Mouse (Mus musculus) left cerebral cortex, adult 8-10 months (tissue): ENCODE measurements at regions not wholly inside any gene's neighbourhood (a gene's known extent, or its start where the extent isn't known, plus 50 kb on each side); places are given as distances from the start of the nearest gene placed in this dataset.
A peak's percentile ranks its signal among the peaks of the same experiment; 100 is the strongest.

Experiments
- DNase-seq, 2 experiments: peaks; one replicate each; pipeline ENCODE4 v3.0.0; 2022; ENCODE audit warnings: low spot score in 2 of 2

DNA sequence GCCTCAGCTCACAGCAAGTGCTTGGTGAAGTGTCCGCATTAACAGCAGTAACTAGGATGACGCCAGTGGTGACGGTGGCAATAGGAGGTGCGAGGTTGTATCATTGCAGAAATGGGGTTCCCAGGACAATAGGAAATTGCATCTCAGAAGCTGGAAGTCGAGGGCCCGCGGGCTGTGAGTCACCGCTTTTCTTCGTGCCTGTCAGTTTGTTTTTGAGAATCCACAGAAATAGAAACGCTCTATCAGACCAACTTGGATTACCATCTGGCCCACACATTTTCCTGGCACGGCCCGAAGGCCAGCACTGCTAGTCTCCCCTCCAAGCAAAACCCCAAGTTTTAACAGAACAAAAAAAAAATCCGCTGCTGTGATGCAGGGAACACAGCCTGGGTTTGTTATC is 395.1 kb upstream of the 3110018I06Rik start:
- DNase-seq: peak; percentile 27 to 67

- DNase-seq: no peak
Observed at GRCm38 (mm10) chr12:107095409-107095808, 393.0 kb upstream of the 3110018I06Rik start.

GRCm38 (mm10) chr12:107104570-107104969 is 383.9 kb upstream of the 3110018I06Rik start:
- DNase-seq: no peak

GRCm38 (mm10) chr12:107105017-107105416 is 383.4 kb upstream of the 3110018I06Rik start:
- DNase-seq: no peak

- DNase-seq: peak; percentile 18 to 36
Observed at GRCm38 (mm10) chr12:107111908-107112770, 376.3 kb upstream of the 3110018I06Rik start.

- no peak for DNase-seq
Observed at GRCm38 (mm10) chr12:107118364-107118763, 370.1 kb upstream of the 3110018I06Rik start.

GRCm38 (mm10) chr12:107119076-107119475 is 369.4 kb upstream of the 3110018I06Rik start:
- no peak for DNase-seq

DNA sequence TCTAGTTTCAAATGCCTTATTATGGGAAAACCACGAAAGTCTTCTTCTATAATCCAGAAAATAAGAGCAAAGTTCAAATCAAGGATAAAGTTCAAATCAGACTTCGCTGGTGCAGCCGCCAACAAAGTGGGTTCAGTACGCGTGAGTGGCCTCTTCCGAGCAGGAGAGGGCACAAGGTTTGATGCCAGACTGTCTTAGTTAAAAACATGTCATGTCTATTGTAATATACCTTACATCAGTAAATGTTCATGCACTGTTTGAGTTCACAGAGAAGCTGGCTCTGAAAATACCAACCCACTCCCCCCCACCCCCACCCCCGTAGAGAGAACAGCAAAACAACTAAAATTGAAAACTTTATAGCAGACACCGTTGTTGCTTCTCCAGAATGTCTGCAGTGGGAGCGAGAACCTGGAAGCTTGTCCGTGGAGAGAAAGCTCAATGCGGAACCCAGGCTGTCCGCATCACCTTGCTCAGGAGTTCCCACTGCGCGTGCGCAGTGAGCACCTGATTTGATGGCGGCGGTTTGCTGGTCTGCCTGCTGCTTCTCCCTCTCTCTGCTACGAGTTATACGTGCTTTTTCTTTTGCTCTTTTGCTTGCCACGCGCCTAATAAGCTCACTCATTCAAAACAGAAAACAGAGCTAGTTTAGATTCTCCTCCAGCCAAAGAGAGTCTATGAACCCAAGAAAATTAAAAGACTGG is 367.8 kb upstream of the 3110018I06Rik start:
- DNase-seq: no peak

DNA sequence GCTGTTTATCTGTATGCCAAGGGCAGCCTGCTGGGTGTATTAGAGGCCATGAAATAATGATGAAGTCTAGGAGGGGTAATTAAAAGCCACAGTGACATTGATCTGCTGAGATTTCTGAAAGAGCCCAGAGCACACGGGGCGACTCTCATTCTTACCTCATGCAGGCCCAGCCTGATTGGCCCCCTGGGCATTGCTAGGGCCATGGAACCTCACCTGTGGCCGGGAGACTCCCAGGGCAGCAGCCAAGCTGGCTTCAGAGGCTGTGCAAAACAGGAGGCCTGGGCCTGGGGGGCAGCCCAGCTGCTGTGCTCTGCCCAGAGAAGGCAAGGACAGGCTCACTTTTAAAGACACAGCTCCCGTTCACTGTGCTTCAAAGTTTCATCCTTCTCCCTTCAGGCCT is 366.4 kb upstream of the 3110018I06Rik start:
- no peak for DNase-seq

GRCm38 (mm10) chr12:107123661-107124060 is 364.8 kb upstream of the 3110018I06Rik start:
- DNase-seq: no peak

DNA sequence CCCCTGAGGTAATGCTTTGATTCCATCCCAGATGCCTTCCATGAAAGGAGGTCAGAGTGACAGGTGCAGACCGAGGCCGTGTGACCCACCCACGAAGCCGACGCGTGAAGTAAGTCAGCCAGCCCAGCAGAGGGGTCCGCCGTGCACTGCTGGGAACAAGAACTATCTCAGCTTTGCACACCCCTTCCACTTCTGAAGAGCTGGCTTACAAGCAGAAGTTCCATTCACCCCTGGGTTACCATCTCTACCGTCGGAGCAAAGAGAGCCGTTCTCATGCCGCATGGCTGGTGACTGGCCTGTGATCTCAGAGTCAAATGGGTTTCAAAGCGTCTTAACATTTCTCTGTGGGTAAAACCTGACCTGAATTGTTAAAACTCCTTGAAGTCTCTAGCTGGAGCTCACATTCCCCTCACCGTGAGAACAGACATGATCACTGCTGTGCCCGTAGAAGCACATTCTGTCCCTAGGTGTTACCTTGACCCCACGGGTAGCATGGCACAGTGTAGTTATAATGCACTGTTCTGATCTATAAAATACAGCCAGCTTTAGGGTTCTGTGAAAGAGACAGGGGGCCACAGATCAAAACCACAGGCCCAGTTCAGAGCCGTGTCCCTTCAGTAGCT is 364.1 kb upstream of the 3110018I06Rik start:
- DNase-seq: no peak

- no peak for DNase-seq
Observed at GRCm38 (mm10) chr12:107125201-107125600, 363.2 kb upstream of the 3110018I06Rik start.

DNA sequence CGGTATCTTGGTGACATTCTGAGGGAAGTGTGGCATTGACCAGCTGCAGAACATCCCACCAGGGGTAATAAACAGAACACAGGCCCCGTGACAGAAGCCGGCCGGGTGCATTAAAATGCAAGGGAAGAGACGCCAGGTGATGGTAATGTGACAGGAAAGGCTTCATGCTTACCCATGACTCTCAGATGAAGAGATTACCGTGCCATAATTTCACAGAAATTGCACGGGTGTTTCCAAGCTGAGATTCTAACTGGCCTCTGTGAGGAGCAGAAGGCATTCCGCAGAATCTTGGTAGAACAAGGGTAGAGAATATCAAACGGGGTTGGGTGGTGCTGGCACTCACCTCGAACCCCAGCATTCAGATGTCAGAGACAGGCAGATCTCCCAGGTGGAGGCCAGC is 362.4 kb upstream of the 3110018I06Rik start:
- no peak for DNase-seq

DNA sequence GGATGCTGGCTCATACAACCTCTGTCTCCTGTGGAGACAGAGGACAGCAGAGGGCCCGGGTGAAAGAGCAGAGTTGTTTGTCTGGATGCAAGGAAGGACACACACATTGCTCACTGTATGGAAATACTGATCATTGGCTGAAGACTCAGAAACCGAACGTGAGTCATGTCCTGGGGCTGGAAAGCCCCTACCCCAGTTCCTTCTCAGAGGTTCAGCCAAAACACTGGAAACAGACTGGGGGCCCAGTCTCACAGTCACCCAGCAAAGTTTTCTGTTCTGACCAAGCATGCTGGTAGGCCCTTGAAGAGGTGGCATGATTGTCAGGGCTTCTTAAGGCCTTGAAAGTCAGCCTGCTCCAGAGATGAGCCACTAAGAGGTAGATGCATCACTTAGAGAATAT is 360.8 kb upstream of the 3110018I06Rik start:
- no peak for DNase-seq

- DNase-seq: no peak
Observed at GRCm38 (mm10) chr12:107129232-107129631, 359.2 kb upstream of the 3110018I06Rik start.

DNA sequence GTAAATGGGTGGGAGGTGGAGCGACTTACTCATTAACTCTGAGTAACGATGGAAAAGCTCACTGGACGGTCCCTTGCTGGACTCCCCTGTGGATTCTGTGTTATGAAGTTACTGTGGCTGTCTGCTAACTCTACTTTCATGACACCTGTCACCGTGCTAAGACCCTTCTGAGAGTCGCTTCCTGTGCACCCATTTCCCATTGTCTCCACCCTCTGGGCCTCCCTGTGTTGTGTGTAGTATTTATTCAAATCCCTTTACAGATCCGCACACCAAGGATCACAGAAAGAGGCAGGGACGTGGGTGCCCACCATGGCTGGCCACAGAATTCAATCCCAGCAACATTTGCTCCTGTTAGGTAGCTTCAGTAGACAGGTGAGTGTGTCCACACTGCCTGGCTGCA is 357.1 kb upstream of the 3110018I06Rik start:
- DNase-seq: no peak

DNA sequence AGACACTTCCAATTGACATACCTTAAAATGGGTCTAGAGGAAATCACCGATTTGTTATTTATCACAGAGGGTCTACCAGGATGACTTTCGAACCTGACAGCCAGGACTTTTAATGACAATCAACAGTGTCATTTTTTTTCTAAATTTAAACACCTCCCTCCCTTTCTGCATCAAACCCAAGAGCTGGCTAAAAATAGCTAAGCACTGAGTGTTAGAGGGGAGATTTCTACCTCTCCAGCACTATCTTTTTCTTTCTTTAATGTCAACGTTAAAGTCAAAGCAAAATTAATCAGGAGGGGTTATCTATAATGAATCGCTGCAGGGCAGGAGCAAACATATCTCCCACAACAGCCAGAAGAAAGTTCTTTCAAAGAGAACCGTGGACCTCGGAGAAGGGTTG is 356.6 kb upstream of the 3110018I06Rik start:
- DNase-seq: no peak

DNA sequence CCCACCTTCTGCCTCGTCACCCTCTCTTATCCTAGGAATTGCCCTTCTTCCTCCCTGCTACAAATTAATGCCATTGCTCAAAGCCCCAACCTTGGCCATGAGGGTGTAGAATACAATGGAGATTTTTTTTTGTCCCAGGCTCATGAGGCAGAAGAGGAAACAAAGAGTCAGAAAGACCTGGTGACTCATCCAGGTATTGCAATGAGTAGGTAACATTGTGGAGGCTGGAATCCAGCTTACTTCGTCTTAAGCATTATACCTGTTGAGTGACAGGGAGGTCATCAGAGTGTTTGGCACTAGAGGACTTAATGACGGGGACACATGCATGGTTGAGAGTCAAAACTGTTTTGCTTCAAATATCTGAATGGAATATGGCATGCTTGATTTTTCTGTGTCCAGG is 355.9 kb upstream of the 3110018I06Rik start:
- DNase-seq: no peak

- no peak for DNase-seq
Observed at GRCm38 (mm10) chr12:107134353-107134752, 354.1 kb upstream of the 3110018I06Rik start.

DNA sequence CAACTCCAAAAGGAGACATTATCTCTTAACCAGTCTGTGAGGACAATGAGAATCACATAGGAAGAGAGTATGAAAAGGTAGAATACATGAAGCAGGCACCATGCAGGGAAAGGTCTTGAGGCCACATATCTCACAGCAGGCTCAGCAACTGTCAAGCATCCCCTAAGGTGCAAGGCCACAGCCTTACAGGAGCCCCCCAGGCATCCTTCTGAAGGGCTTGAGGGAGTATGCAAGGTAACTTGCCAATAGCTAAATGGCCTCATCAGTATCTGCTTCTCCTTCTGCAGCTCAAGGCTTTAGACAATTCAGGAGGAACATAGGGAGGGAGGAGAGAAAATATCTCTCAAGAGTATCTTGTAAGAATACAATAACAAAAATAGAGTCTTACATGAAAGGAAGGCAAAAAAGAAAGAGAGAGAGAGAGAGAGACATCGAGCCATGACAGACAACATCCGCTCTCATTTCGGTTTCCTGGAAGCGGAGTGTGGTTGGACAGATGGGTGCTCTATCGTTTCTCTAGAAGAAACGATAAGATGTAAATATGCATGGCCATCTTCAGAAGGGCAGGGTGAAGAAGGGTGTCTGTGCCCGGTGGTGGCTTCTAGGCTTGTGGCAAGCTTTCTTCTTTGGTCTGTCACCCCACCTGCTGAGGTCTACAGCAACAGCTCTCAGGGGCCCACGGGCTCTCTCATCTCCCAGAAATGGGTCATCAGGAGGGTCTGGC is 349.6 kb upstream of the 3110018I06Rik start:
- no peak for DNase-seq

GRCm38 (mm10) chr12:107140957-107141595 is 347.4 kb upstream of the 3110018I06Rik start:
- no peak for DNase-seq
